Comparison of ENCODE assay signal across 24 mouse cellular contexts in genomic region chr4:155017253-155017878, GRCm38 (mm10). TPM values are rescaled to one million over a fixed set of nuclear protein-coding genes. Genes with fewer than 3 reads are reported as not detected.
DNase-seq lines count a peak whose midpoint lies in the region; ATAC-seq and TF ChIP-seq lines count a peak whose summit lies in the region.
"Had no signal": no experiment of that assay in that cellular context is flagged by ENCODE, and none has a peak within 500 bp of the region (broad histone marks: within the 10 kb centered on the region; RNA-seq: fewer than 3 reads in every experiment).

No protein-coding gene starts in this region.

- 0 out of 2 replicates have a peak overlapping the region, but pooled peaks have one; percentile 6 for H3K27ac ChIP-seq in forebrain, embryonic 16.5 days (ENCODE audit: low read length)
- H3K27ac ChIP-seq in forebrain, embryonic 12.5 days = no peak overlapping the region
- H3K27ac ChIP-seq in cerebellum, adult 2 months (ENCODE audit: insufficient read depth, low read length) = peak overlapping the region; percentile 97
- H3K27ac ChIP-seq in hindbrain, embryonic 10.5 days = no peak overlapping the region
- H3K27ac ChIP-seq: embryonic facial prominence, embryonic 10.5 days; hindbrain, embryonic 13.5 days; kidney, embryonic 15.5 days; limb, embryonic 13.5 days; liver, embryonic 12.5 days; midbrain, embryonic 12.5 days; stomach, postnatal 0 days had no signal

- peaks cover 48% of the 10 kb centered on the region for H3K4me1 ChIP-seq in forebrain, embryonic 16.5 days (replicated peaks; ENCODE audit: control insufficient read depth, insufficient read depth, low read length)
- H3K4me1 ChIP-seq in forebrain, embryonic 12.5 days = peaks cover 77% of the 10 kb centered on the region
- peaks cover 68% of the 10 kb centered on the region for H3K4me1 ChIP-seq in cerebellum, adult 2 months (ENCODE audit: control insufficient read depth, insufficient read depth, low read length)
- H3K4me1 ChIP-seq in hindbrain, embryonic 10.5 days (replicated peaks) = peaks cover 84% of the 10 kb centered on the region

- TF ChIP-seq POLR2A in brain, embryonic 14.5 days (IDR thresholded peaks at IDR 0.05; ENCODE audit: borderline replicate concordance, extremely low read depth, insufficient read depth, insufficient read length, poor library complexity, severe bottlenecking) = no peak
- peak; percentile 42; the same call in 1 of the 2 replicates for TF ChIP-seq POLR2A in cerebellum, adult 2 months (IDR thresholded peaks at IDR 0.05; ENCODE audit: borderline replicate concordance, insufficient read depth, low read length)

- no peaks in the 10 kb centered on the region for H3K27me3 ChIP-seq in forebrain, embryonic 16.5 days (replicated peaks; ENCODE audit: control insufficient read depth, insufficient read depth, low read length)
- peaks cover 30% of the 10 kb centered on the region for H3K27me3 ChIP-seq in forebrain, embryonic 12.5 days
- H3K27me3 ChIP-seq in cerebellum, adult 2 months (ENCODE audit: control insufficient read depth, insufficient read depth, low read length) = no peaks in the 10 kb centered on the region
- peaks cover 28% of the 10 kb centered on the region for H3K27me3 ChIP-seq in hindbrain, embryonic 10.5 days (ENCODE audit: insufficient read depth, poor library complexity, severe bottlenecking)

- no peak for TF ChIP-seq CTCF in brain, embryonic 14.5 days (IDR thresholded peaks at IDR 0.05; ENCODE audit: borderline replicate concordance, extremely low read depth, insufficient read depth, insufficient read length)
- TF ChIP-seq CTCF in cerebellum, adult 2 months (IDR thresholded peaks at IDR 0.05; ENCODE audit: borderline replicate concordance, insufficient read depth, low read depth, low read length) = no peak

- H3K9me3 ChIP-seq in forebrain, embryonic 16.5 days (ENCODE audit: control insufficient read depth, low read length) = no peaks in the 10 kb centered on the region
- no peaks in the 10 kb centered on the region for H3K9me3 ChIP-seq in forebrain, embryonic 12.5 days
- no peaks in the 10 kb centered on the region for H3K9me3 ChIP-seq in hindbrain, embryonic 10.5 days
- H3K9me3 ChIP-seq: embryonic facial prominence, embryonic 10.5 days; hindbrain, embryonic 13.5 days; kidney, embryonic 15.5 days; limb, embryonic 13.5 days; liver, embryonic 12.5 days; midbrain, embryonic 12.5 days had no signal

- H3K9ac ChIP-seq in forebrain, embryonic 16.5 days (replicated peaks; ENCODE audit: low read depth, low read length) = no peak overlapping the region
- no peak overlapping the region for H3K9ac ChIP-seq in forebrain, embryonic 12.5 days
- H3K9ac ChIP-seq: hindbrain, embryonic 13.5 days; kidney, embryonic 15.5 days; limb, embryonic 13.5 days; liver, embryonic 12.5 days; midbrain, embryonic 12.5 days had no signal

- no peak overlapping the region for H3K4me3 ChIP-seq in forebrain, embryonic 16.5 days (replicated peaks; ENCODE audit: low read length)
- no peak overlapping the region for H3K4me3 ChIP-seq in forebrain, embryonic 12.5 days (replicated peaks)
- peak overlapping the region; percentile 90 for H3K4me3 ChIP-seq in cerebellum, adult 2 months (replicated peaks; ENCODE audit: insufficient read depth, low read depth, low read length)
- no peak overlapping the region for H3K4me3 ChIP-seq in hindbrain, embryonic 10.5 days
- H3K4me3 ChIP-seq: embryonic facial prominence, embryonic 10.5 days; hindbrain, embryonic 13.5 days; kidney, embryonic 15.5 days; limb, embryonic 13.5 days; liver, embryonic 12.5 days; midbrain, embryonic 12.5 days had no signal

- peak; percentile 24; the same call in 1 of the 2 replicates for ATAC-seq in forebrain, embryonic 16.5 days
- ATAC-seq in forebrain, embryonic 12.5 days (ENCODE audit: low FRiP score) = no peak
- ATAC-seq: activated CD4-positive, CD25-positive, alpha-beta regulatory T cell, adult 4 months; liver, embryonic 12.5 days had no signal

- H3K36me3 ChIP-seq in forebrain, embryonic 16.5 days (ENCODE audit: control insufficient read depth, insufficient read depth) = no peaks in the 10 kb centered on the region
- H3K36me3 ChIP-seq in forebrain, embryonic 12.5 days (replicated peaks) = no peaks in the 10 kb centered on the region
- no peaks in the 10 kb centered on the region for H3K36me3 ChIP-seq in hindbrain, embryonic 10.5 days
- H3K36me3 ChIP-seq: embryonic facial prominence, embryonic 10.5 days; hindbrain, embryonic 13.5 days; kidney, embryonic 15.5 days; limb, embryonic 13.5 days; liver, embryonic 12.5 days; midbrain, embryonic 12.5 days had no signal

- peak; percentile 70 for DNase-seq in brain, embryonic 14.5 days (ENCODE audit: low read depth)
- peak; percentile 83 to 84 for DNase-seq in cerebellum, adult 2 months
- DNase-seq in cerebellum, postnatal 25 days = peak; percentile 78 to 80
- DNase-seq in hindbrain, embryonic 10.5 days (ENCODE audit: low spot score) = no peak
- no peak for DNase-seq in ovary, postnatal 36 days (ENCODE audit: low spot score)
- DNase-seq: adrenal gland, postnatal 10 days; kidney, adult 11 months; kidney, postnatal 36 days; lung, adult 2 months; lung, postnatal 14 days; right cerebral cortex, postnatal 14 days; thymus, adult 2 months; thymus, postnatal 4 days had no signal

- H3K4me2 ChIP-seq in forebrain, embryonic 16.5 days (ENCODE audit: low read length) = no peak overlapping the region
- no peak overlapping the region for H3K4me2 ChIP-seq in forebrain, embryonic 12.5 days
- H3K4me2 ChIP-seq: hindbrain, embryonic 13.5 days; kidney, embryonic 15.5 days; limb, embryonic 13.5 days; liver, embryonic 12.5 days; midbrain, embryonic 12.5 days had no signal

- WGBS in forebrain, embryonic 16.5 days = 46% methylated on average over 11 of the region's 11 CpGs
- WGBS in forebrain, embryonic 12.5 days = 77% methylated on average over 11 of the region's 11 CpGs
- WGBS in cerebellum, adult 2 months = 14% methylated on average over 11 of the region's 11 CpGs
- 75% methylated on average over 11 of the region's 11 CpGs for WGBS in hindbrain, embryonic 10.5 days

RNA-seq across cellular contexts. Expression of gene Plch2, which starts 39.2 kb away (rescaled TPM):
- 11.3 and 14.1 TPM in 2 replicates for polyA plus RNA-seq in forebrain, embryonic 16.5 days (2015; fragmentation: Nextera tagmentation; extraction: Ambion mirVana)
- 4.2 and 5.3 TPM in 2 replicates for polyA plus RNA-seq in forebrain, embryonic 12.5 days (2016; fragmentation: Nextera tagmentation; extraction: Ambion mirVana)
- 33.7 and 37.6 TPM in 2 replicates for polyA plus RNA-seq in brain, embryonic 14.5 days (2012; rRNA removed)
- 149 and 180 TPM in 2 replicates for polyA plus RNA-seq in cerebellum, adult 2 months (2012; rRNA removed)
- polyA plus RNA-seq in hindbrain, embryonic 10.5 days (2016; fragmentation: Nextera tagmentation; extraction: Ambion mirVana) = 2.1 and 2.6 TPM in 2 replicates
- polyA plus RNA-seq: activated CD4-positive, CD25-positive, alpha-beta regulatory T cell, adult 4 months had no signal

RNA-seq across cellular contexts. Expression of gene Pex10, which starts 49.5 kb away (rescaled TPM):
- 19.5 and 22.1 TPM in 2 replicates for polyA plus RNA-seq in forebrain, embryonic 16.5 days (2015; fragmentation: Nextera tagmentation; extraction: Ambion mirVana)
- 17.2 and 19.3 TPM in 2 replicates for polyA plus RNA-seq in forebrain, embryonic 12.5 days (2016; fragmentation: Nextera tagmentation; extraction: Ambion mirVana)
- polyA plus RNA-seq in brain, embryonic 14.5 days (2012; rRNA removed) = 19.2 and 27.0 TPM in 2 replicates
- polyA plus RNA-seq in cerebellum, adult 2 months (2012; rRNA removed) = 32.0 and 38.1 TPM in 2 replicates
- polyA plus RNA-seq in hindbrain, embryonic 10.5 days (2016; fragmentation: Nextera tagmentation; extraction: Ambion mirVana) = 19.9 and 21.4 TPM in 2 replicates

RNA-seq across cellular contexts. Expression of gene Pank4, which starts 53.4 kb away (rescaled TPM):
- polyA plus RNA-seq in forebrain, embryonic 16.5 days (2015; fragmentation: Nextera tagmentation; extraction: Ambion mirVana) = 47.1 and 47.3 TPM in 2 replicates
- 46.7 and 51.8 TPM in 2 replicates for polyA plus RNA-seq in forebrain, embryonic 12.5 days (2016; fragmentation: Nextera tagmentation; extraction: Ambion mirVana)
- polyA plus RNA-seq in brain, embryonic 14.5 days (2012; rRNA removed) = 68.0 and 95.5 TPM in 2 replicates
- polyA plus RNA-seq in cerebellum, adult 2 months (2012; rRNA removed) = 84.6 and 85.5 TPM in 2 replicates
- polyA plus RNA-seq in hindbrain, embryonic 10.5 days (2016; fragmentation: Nextera tagmentation; extraction: Ambion mirVana) = 39.9 and 46.5 TPM in 2 replicates

RNA-seq across cellular contexts. Expression of gene Hes5, which starts 56.6 kb away (rescaled TPM):
- 91.4 and 100 TPM in 2 replicates for polyA plus RNA-seq in forebrain, embryonic 16.5 days (2015; fragmentation: Nextera tagmentation; extraction: Ambion mirVana)
- 456 and 462 TPM in 2 replicates for polyA plus RNA-seq in forebrain, embryonic 12.5 days (2016; fragmentation: Nextera tagmentation; extraction: Ambion mirVana)
- 76.0 and 114 TPM in 2 replicates for polyA plus RNA-seq in brain, embryonic 14.5 days (2012; rRNA removed)
- 4.6 and 4.8 TPM in 2 replicates for polyA plus RNA-seq in cerebellum, adult 2 months (2012; rRNA removed)
- polyA plus RNA-seq in hindbrain, embryonic 10.5 days (2016; fragmentation: Nextera tagmentation; extraction: Ambion mirVana) = 534 and 601 TPM in 2 replicates
- polyA plus RNA-seq: C2C12; lung, adult 2 months had no signal

Comparison
In these comparisons a context has a peak if more than half of its experiments do, and no peak if none do; other contexts are left out.
1. H3K27ac ChIP-seq: peak in forebrain, embryonic 16.5 days (single experiment) and cerebellum, adult 2 months (single experiment); none in forebrain, embryonic 12.5 days (single experiment) and hindbrain, embryonic 10.5 days (single experiment).
2. DNase-seq: peak in brain, embryonic 14.5 days (single experiment), cerebellum, adult 2 months (2 of 2) and cerebellum, postnatal 25 days (2 of 2); none in hindbrain, embryonic 10.5 days (single experiment) and ovary, postnatal 36 days (single experiment).